Mouse (Mus musculus) liver, embryonic 16.5 days (tissue): ENCODE data around the gene Pgap3. TPM values are rescaled to one million over a fixed set of nuclear protein-coding genes. Genes with fewer than 3 reads are reported as not detected.
A peak's percentile ranks its signal among the peaks of the same experiment; 100 is the strongest.

Experiments used
- ATAC-seq: fragments of 200-750 bp; cut with Nextera tagmentation; 2 replicates; pipeline ENCODE4 v1.8.0; 2017; ENCODE audit warnings: low read depth, mild to moderate bottlenecking, moderate number of reproducible peaks, moderate library complexity
- H3K27ac ChIP-seq: fragments of 300-500 bp; sonication (generic); 2 replicates; pipeline ENCODE4 v1.5.1; 2014; ENCODE audit warnings: mild to moderate bottlenecking, low read length
- H3K27me3 ChIP-seq: fragments of 300-500 bp; sonication (generic); 2 replicates; pipeline ENCODE4 v1.6.1; 2014; ENCODE audit warnings: low read depth, low read length, mixed read lengths; ENCODE audit not compliant: control insufficient read depth, insufficient read depth
- H3K36me3 ChIP-seq: fragments of 300-500 bp; sonication (generic); 2 replicates; pipeline ENCODE4 v1.6.1; 2014; ENCODE audit warnings: mild to moderate bottlenecking; ENCODE audit not compliant: control insufficient read depth, insufficient read depth
- H3K4me1 ChIP-seq: fragments of 300-500 bp; sonication (generic); 2 replicates; pipeline ENCODE4 v1.6.1; 2014; ENCODE audit warnings: low read depth, low read length, mixed read lengths; ENCODE audit not compliant: control insufficient read depth
- H3K4me2 ChIP-seq: fragments of 300-500 bp; sonication (generic); 2 replicates; pipeline ENCODE4 v1.6.1; 2014; ENCODE audit warnings: low read depth, low read length, mixed read lengths
- H3K4me3 ChIP-seq: fragments of 300-500 bp; sonication (generic); 2 replicates; pipeline ENCODE4 v1.5.1; 2014; ENCODE audit warnings: low read depth, mild to moderate bottlenecking, low read length
- H3K9ac ChIP-seq: fragments of 300-500 bp; sonication (generic); 2 replicates; pipeline ENCODE4 v1.6.1; 2014; ENCODE audit warnings: low read depth, low read length
- H3K9me3 ChIP-seq: fragments of 300-500 bp; sonication (generic); replicated peaks from 2 replicates; pipeline ENCODE4 v1.6.1; 2016; ENCODE audit warnings: low read length; ENCODE audit not compliant: control insufficient read depth
- WGBS: fragments of 180-500 bp; shearing (Covaris S2); extraction: QIAGEN DNeasy Blood & Tissue Kit; methylation state at CpG from one replicate; pipeline ENCODE4 v1.1.7; 2014; ENCODE audit not compliant: insufficient replicate concordance; 5-methylcytosine and 5-hydroxymethylcytosine counted together
- polyA plus RNA-seq: library from polyadenylated mRNA; unstranded; fragments of >200 nt; fragmentation: Nextera tagmentation; extraction: Ambion mirVana; gene quantifications from 2 replicates; pipeline ENCODE4 v1.2.1, GENCODE M21; 2015

The Pgap3 gene
- polyA plus RNA-seq, 1 experiment from 2014 or later = 3.4 TPM

DNA sequence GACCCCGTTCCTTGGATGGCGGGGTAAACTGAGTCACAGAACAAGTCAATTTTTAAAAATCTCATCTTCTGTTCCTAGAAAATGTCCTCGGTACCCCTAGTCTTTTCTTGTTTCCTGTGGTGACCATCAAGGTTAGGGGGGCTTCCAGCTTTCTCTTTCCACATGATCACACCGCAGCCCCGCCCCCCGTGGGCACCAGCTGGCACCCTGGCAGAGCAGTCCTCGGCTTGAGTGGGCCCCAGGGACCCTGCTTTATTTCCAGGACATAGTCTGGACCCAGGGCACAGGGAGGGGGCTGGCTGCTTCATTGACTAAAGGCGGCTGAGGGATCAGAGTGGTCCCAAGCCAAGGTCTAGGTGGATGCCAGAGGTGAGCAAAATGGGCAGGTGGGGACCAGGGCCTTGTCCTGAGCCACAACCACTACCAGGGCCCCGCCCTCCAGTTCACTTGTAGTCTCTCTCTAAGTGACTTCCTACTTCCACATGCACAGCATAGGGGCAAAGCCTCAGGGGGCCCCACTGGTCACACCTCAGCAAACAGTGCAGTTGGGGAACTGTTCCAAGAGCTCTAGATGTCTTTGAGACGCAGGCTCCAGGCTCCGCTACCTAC is 60.5 kb downstream of the Pgap3 start:
- H3K4me3 ChIP-seq = no peak overlapping the region
- peaks cover 4% of the 10 kb centered on the region for H3K4me1 ChIP-seq
- H3K9me3 ChIP-seq = no peaks in the 10 kb centered on the region
- H3K27me3 ChIP-seq = peaks cover 78% of the 10 kb centered on the region
- WGBS = 6% methylated on average over 11 of the region's 11 CpGs
- ATAC-seq = no peak
- H3K9ac ChIP-seq = no peak overlapping the region
- no peak overlapping the region for H3K27ac ChIP-seq
- no peak overlapping the region for H3K4me2 ChIP-seq
- no peaks in the 10 kb centered on the region for H3K36me3 ChIP-seq

DNA sequence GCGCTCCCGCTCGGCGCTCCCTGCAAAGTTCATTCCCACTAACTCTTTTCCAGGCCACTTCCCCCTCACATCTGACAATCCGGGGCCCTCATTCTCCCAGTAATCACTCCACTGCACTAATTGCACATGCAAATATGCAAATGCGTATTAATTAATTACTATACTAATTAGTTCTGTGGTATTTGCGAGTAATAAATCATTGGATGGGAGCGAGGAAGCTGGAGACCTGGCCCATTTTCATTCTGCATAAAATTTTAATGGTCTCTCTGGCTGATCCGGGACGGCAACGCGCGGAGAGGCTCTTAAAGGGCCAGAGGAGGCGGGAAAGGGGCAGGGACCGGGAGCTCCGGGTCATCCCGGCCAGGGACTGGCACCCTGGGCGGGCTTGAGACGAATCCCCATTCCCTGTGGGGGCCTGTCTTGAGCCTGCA is 61.2 kb downstream of the Pgap3 start:
- no peak overlapping the region for H3K27ac ChIP-seq
- peaks cover 85% of the 10 kb centered on the region for H3K27me3 ChIP-seq
- no peak for ATAC-seq
- H3K4me2 ChIP-seq = peak overlapping the region; percentile 64
- H3K9ac ChIP-seq = no peak overlapping the region
- H3K9me3 ChIP-seq = no peaks in the 10 kb centered on the region
- no peaks in the 10 kb centered on the region for H3K36me3 ChIP-seq
- peak overlapping the region; percentile 44 for H3K4me3 ChIP-seq
- 2% methylated on average over 15 of the region's 19 CpGs for WGBS
- H3K4me1 ChIP-seq = peaks cover 4% of the 10 kb centered on the region

Other genes starting within 250 kb of the Pgap3 start
- 21.1 and 21.5 TPM in 2 replicates for gene Med1, start 207.2 kb downstream of the Pgap3 start, polyA plus RNA-seq
- gene Cdk12, start 197.4 kb downstream of the Pgap3 start, polyA plus RNA-seq = 5.5 and 5.7 TPM in 2 replicates
- gene Neurod2, start 70.8 kb downstream of the Pgap3 start, polyA plus RNA-seq = not detected in 2 replicates
- gene Ppp1r1b, start 52.1 kb downstream of the Pgap3 start, polyA plus RNA-seq = 0.79 and 1.9 TPM in 2 replicates
- gene Stard3, start 42.1 kb downstream of the Pgap3 start, polyA plus RNA-seq = 16.5 and 17.3 TPM in 2 replicates
- 0.98 and 1.7 TPM in 2 replicates for gene Tcap, start 16.7 kb downstream of the Pgap3 start, polyA plus RNA-seq
- gene Pnmt, start 14.0 kb downstream of the Pgap3 start, polyA plus RNA-seq = 0.12 TPM in 1 of 2 replicates, not detected in the other
- gene Erbb2, start 12.0 kb upstream of the Pgap3 start, polyA plus RNA-seq = 1.8 and 2.1 TPM in 2 replicates
- 55.9 and 57.9 TPM in 2 replicates for gene Mien1, start 38.5 kb upstream of the Pgap3 start, polyA plus RNA-seq
- 28.5 and 36.0 TPM in 2 replicates for gene Grb7, start 45.9 kb upstream of the Pgap3 start, polyA plus RNA-seq
- 0.19 and 0.20 TPM in 2 replicates for gene Ikzf3, start 145.5 kb upstream of the Pgap3 start, polyA plus RNA-seq
- gene Zpbp2, start 150.6 kb upstream of the Pgap3 start, polyA plus RNA-seq = 0.60 and 0.85 TPM in 2 replicates
- 36.6 and 38.4 TPM in 2 replicates for gene Ormdl3, start 186.9 kb upstream of the Pgap3 start, polyA plus RNA-seq
- not detected in 2 replicates for gene Lrrc3c, start 197.8 kb upstream of the Pgap3 start, polyA plus RNA-seq
- 0.12 and 0.47 TPM in 2 replicates for gene Gm12355, start 225.2 kb upstream of the Pgap3 start, polyA plus RNA-seq
- gene Gsdma3, start 225.9 kb upstream of the Pgap3 start, polyA plus RNA-seq = not detected in 2 replicates
- gene Gsdma2, start 246.3 kb upstream of the Pgap3 start, polyA plus RNA-seq = not detected in 2 replicates